Comparison of ENCODE assay signal across 8 mouse cellular contexts in the genomic region with DNA sequence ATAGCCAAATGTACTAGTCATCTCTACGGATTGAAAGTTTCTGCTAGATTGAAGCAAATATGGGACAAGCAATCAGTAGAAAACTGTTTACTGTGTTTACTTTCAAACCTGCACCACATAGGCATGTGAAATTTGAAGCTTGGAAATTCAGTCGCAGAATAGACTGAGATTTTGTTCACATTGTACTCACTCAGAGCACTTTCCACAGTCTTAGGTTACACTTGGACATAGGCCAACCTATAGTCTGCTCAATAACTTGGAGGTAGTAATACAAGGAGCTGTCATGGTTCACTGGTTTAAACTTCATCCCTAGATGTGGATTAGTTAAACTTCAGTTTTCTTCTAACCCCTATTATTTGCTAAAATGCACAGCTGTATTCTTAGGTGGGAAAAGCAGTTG. TPM values are rescaled to one million over a fixed set of nuclear protein-coding genes. Genes with fewer than 3 reads are reported as not detected.
A peak's percentile ranks its signal among the peaks of the same experiment; 100 is the strongest.
DNase-seq lines count a peak whose midpoint lies in the region; ATAC-seq and TF ChIP-seq lines count a peak whose summit lies in the region.

No protein-coding gene starts in this region.

- no peak for TF ChIP-seq CTCF in intestine, postnatal 0 days (IDR thresholded peaks at IDR 0.05; ENCODE audit: low read depth)

- H3K4me2 ChIP-seq in intestine, postnatal 0 days (replicated peaks; ENCODE audit: low read depth), result peak overlapping the region; percentile 95; the same call in 1 of the 2 replicates
- no peak overlapping the region for H3K4me2 ChIP-seq in intestine, embryonic 16.5 days (ENCODE audit: low read depth, low read length)
- H3K4me2 ChIP-seq in embryonic facial prominence, embryonic 11.5 days (ENCODE audit: low read depth, low read length), result no peak overlapping the region
- peak overlapping the region; percentile 67 for H3K4me2 ChIP-seq in limb, embryonic 13.5 days (replicated peaks)

- 65% methylated on average over 2 of the region's 2 CpGs for WGBS in intestine, postnatal 0 days
- WGBS in intestine, embryonic 16.5 days, result 65% methylated on average over 2 of the region's 2 CpGs
- 65% methylated on average over 2 of the region's 2 CpGs for WGBS in embryonic facial prominence, embryonic 11.5 days
- 53% methylated on average over 2 of the region's 2 CpGs for WGBS in limb, embryonic 13.5 days

- H3K9ac ChIP-seq in intestine, postnatal 0 days (ENCODE audit: low read depth, low read length), result no peak overlapping the region
- no peak overlapping the region for H3K9ac ChIP-seq in intestine, embryonic 16.5 days (ENCODE audit: low read depth, low read length)
- H3K9ac ChIP-seq in embryonic facial prominence, embryonic 11.5 days (replicated peaks; ENCODE audit: low read length), result no peak overlapping the region
- H3K9ac ChIP-seq in limb, embryonic 13.5 days, result 0 out of 2 replicates have a peak overlapping the region, but pooled peaks have one; percentile 3

- H3K36me3 ChIP-seq in intestine, postnatal 0 days (ENCODE audit: control insufficient read depth, insufficient read depth), result no peaks in the 10 kb centered on the region
- H3K36me3 ChIP-seq in intestine, embryonic 16.5 days (ENCODE audit: control insufficient read depth, insufficient read depth, low read length), result no peaks in the 10 kb centered on the region
- H3K36me3 ChIP-seq in embryonic facial prominence, embryonic 11.5 days (replicated peaks; ENCODE audit: control insufficient read depth, insufficient read depth, low read depth, low read length), result no peaks in the 10 kb centered on the region
- H3K36me3 ChIP-seq in limb, embryonic 13.5 days, result peaks cover 7% of the 10 kb centered on the region; the same call in 1 of the 2 replicates

- H3K27ac ChIP-seq in intestine, postnatal 0 days (ENCODE audit: low read depth, low read length), result no peak overlapping the region
- H3K27ac ChIP-seq in intestine, embryonic 16.5 days (ENCODE audit: low read length), result no peak overlapping the region
- no peak overlapping the region for H3K27ac ChIP-seq in embryonic facial prominence, embryonic 11.5 days (replicated peaks; ENCODE audit: low read depth, low read length)
- peak overlapping the region; percentile 33; the same call in 1 of the 2 replicates for H3K27ac ChIP-seq in limb, embryonic 13.5 days

- H3K27me3 ChIP-seq in intestine, postnatal 0 days (replicated peaks; ENCODE audit: control insufficient read depth, insufficient read depth, low read length), result no peaks in the 10 kb centered on the region
- H3K27me3 ChIP-seq in intestine, embryonic 16.5 days (replicated peaks; ENCODE audit: control insufficient read depth, insufficient read depth, low read length), result no peaks in the 10 kb centered on the region
- H3K27me3 ChIP-seq in embryonic facial prominence, embryonic 11.5 days (ENCODE audit: control insufficient read depth, insufficient read depth, low read length), result no peaks in the 10 kb centered on the region
- H3K27me3 ChIP-seq in limb, embryonic 13.5 days, result no peaks in the 10 kb centered on the region

- ATAC-seq in intestine, postnatal 0 days, result no peak
- ATAC-seq in intestine, embryonic 16.5 days, result no peak
- ATAC-seq in embryonic facial prominence, embryonic 11.5 days (replicated peaks; ENCODE audit: insufficient number of reproducible peaks, low FRiP score, low TSS enrichment, low read depth), result no peak; the same call in 1 of the 2 replicates
- ATAC-seq in limb, embryonic 13.5 days (ENCODE audit: low FRiP score, low read depth), result no peak
- ATAC-seq in inflammation-experienced regulatory T-cells, adult 6 months, result no peak

- DNase-seq in NIH3T3 (ENCODE audit: low read depth), result peak; percentile 11
- DNase-seq in embryonic facial prominence, embryonic 11.5 days (ENCODE audit: low spot score), result peak; percentile 24
- no peak for DNase-seq in cerebellum, postnatal 25 days
- no peak for DNase-seq in right cerebral cortex, adult 18-20 months

- no peaks in the 10 kb centered on the region for H3K4me1 ChIP-seq in intestine, postnatal 0 days (replicated peaks; ENCODE audit: control insufficient read depth, insufficient read depth, low read length)
- H3K4me1 ChIP-seq in intestine, embryonic 16.5 days (ENCODE audit: control insufficient read depth, insufficient read depth, low read length), result no peaks in the 10 kb centered on the region
- no peaks in the 10 kb centered on the region for H3K4me1 ChIP-seq in embryonic facial prominence, embryonic 11.5 days (ENCODE audit: control insufficient read depth, insufficient read depth, low read length)
- H3K4me1 ChIP-seq in limb, embryonic 13.5 days, result peaks cover 25% of the 10 kb centered on the region

- H3K4me3 ChIP-seq in intestine, postnatal 0 days (ENCODE audit: low read depth, low read length), result no peak overlapping the region
- H3K4me3 ChIP-seq in intestine, embryonic 16.5 days (ENCODE audit: low read length), result no peak overlapping the region
- H3K4me3 ChIP-seq in embryonic facial prominence, embryonic 11.5 days (ENCODE audit: low read depth, low read length), result no peak overlapping the region
- peak overlapping the region; percentile 72; the same call in 1 of the 2 replicates for H3K4me3 ChIP-seq in limb, embryonic 13.5 days

- H3K9me3 ChIP-seq in intestine, postnatal 0 days (ENCODE audit: control insufficient read depth), result no peaks in the 10 kb centered on the region
- H3K9me3 ChIP-seq in intestine, embryonic 16.5 days (ENCODE audit: control insufficient read depth, low read length), result no peaks in the 10 kb centered on the region
- H3K9me3 ChIP-seq in embryonic facial prominence, embryonic 11.5 days (replicated peaks; ENCODE audit: control insufficient read depth, low read length), result no peaks in the 10 kb centered on the region
- H3K9me3 ChIP-seq in limb, embryonic 13.5 days, result no peaks in the 10 kb centered on the region

RNA-seq across cellular contexts. Expression of a gene that starts 0.7 kb away (rescaled TPM):
- polyA plus RNA-seq in intestine, postnatal 0 days (2015; fragmentation: Nextera tagmentation; extraction: Ambion mirVana), result 4.1 and 5.1 TPM in 2 replicates
- 5.2 and 6.9 TPM in 2 replicates for polyA plus RNA-seq in intestine, embryonic 16.5 days (2015; fragmentation: Nextera tagmentation; extraction: Ambion mirVana)
- polyA plus RNA-seq in embryonic facial prominence, embryonic 11.5 days (2014; fragmentation: Nextera tagmentation; extraction: Ambion mirVana), result 16.6 and 17.5 TPM in 2 replicates
- 20.5 and 20.6 TPM in 2 replicates for polyA plus RNA-seq in limb, embryonic 13.5 days (2015; fragmentation: Nextera tagmentation; extraction: Ambion mirVana)
- polyA plus RNA-seq in inflammation-experienced regulatory T-cells, adult 6 months (2017; shearing (Covaris generic)), result 1 to 10 TPM; 1.6 to 2.3 (median 2.0) TPM

Comparison
In these comparisons a context has a peak if more than half of its experiments do, and no peak if none do; other contexts are left out.
1. H3K4me2 ChIP-seq: peak in intestine, postnatal 0 days (single experiment) and limb, embryonic 13.5 days (single experiment); none in intestine, embryonic 16.5 days (single experiment) and embryonic facial prominence, embryonic 11.5 days (single experiment).
2. DNase-seq: peak in NIH3T3 (single experiment) and embryonic facial prominence, embryonic 11.5 days (single experiment); none in cerebellum, postnatal 25 days (0 of 2) and right cerebral cortex, adult 18-20 months (single experiment).